Mouse (Mus musculus): Measurements from ENCODE around the gene Fto.

DNA sequence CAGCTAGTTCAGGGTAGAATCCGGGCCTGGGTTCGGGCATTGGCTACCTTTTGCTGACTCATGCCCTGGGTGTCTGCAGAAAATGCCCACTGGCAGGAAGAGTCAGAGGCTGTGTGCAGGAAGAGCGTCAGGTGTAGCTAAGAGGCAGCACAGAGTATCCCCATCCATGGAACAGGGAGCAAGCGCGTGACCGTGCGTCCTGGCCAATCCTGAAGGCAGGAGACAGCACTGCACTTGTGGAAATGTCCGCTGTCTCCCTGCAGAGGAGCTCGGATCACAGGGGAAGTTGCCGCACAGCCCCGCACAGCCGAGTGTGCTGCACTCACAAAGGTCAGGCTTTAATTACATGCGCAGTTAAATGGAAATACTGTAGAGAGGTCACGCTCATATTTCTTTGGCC is 316.3 kb downstream of the Fto start:
- TF ChIP-seq ZNF384 (IDR thresholded peaks at IDR 0.05; ENCODE audit: low read depth, low read length) (no peak), ZC3H11A (IDR thresholded peaks at IDR 0.05; ENCODE audit: borderline replicate concordance, low read depth, low read length) (no peak), HCFC1 (IDR thresholded peaks at IDR 0.05; ENCODE audit: borderline replicate concordance, insufficient read depth, low read length) (no peak)
